Mouse (Mus musculus) stomach, embryonic 14.5 days (tissue): ENCODE measurements around the gene Uroc1. TPM values are rescaled to one million over a fixed set of nuclear protein-coding genes. Genes with fewer than 3 reads are reported as not detected.

Experiments
- ATAC-seq: fragments of 200-750 bp; cut with Nextera tagmentation; 2 replicates; pipeline ENCODE4 v1.8.0; 2017; ENCODE audit warnings: low read depth, moderate TSS enrichment; ENCODE audit not compliant: insufficient number of reproducible peaks, insufficient read depth, low FRiP score
- H3K27ac ChIP-seq: fragments of 300-500 bp; sonication (generic); 2 replicates; pipeline ENCODE4 v1.5.1; 2014; ENCODE audit warnings: mild to moderate bottlenecking, low read length, moderate library complexity, mixed read lengths
- H3K27me3 ChIP-seq: fragments of 300-500 bp; sonication (generic); 2 replicates; pipeline ENCODE4 v1.6.1; 2014; ENCODE audit warnings: low read length, control low read depth, mixed read lengths; ENCODE audit not compliant: control insufficient read depth, insufficient read depth
- H3K36me3 ChIP-seq: fragments of 300-500 bp; sonication (generic); 2 replicates; pipeline ENCODE4 v1.6.1; 2014; ENCODE audit warnings: mild to moderate bottlenecking, control low read depth, low read length, moderate library complexity, mixed read lengths; ENCODE audit not compliant: control insufficient read depth, insufficient read depth
- H3K4me1 ChIP-seq: fragments of 300-500 bp; sonication (generic); 2 replicates; pipeline ENCODE4 v1.6.1; 2014; ENCODE audit warnings: low read length, control low read depth, mixed read lengths; ENCODE audit not compliant: control insufficient read depth, insufficient read depth
- H3K4me2 ChIP-seq: fragments of 300-500 bp; sonication (generic); replicated peaks from 2 replicates; pipeline ENCODE4 v1.6.1; 2014; ENCODE audit warnings: low read depth, low read length, control low read depth
- H3K4me3 ChIP-seq: fragments of 300-500 bp; sonication (generic); 2 replicates; pipeline ENCODE4 v1.5.1; 2014; ENCODE audit warnings: low read depth, low read length, control low read depth
- H3K9ac ChIP-seq: fragments of 300-500 bp; sonication (generic); replicated peaks from 2 replicates; pipeline ENCODE4 v1.6.1; 2014; ENCODE audit warnings: low read depth, mild to moderate bottlenecking, control low read depth, low read length, moderate library complexity, mixed read lengths
- H3K9me3 ChIP-seq: fragments of 300-500 bp; sonication (generic); 2 replicates; pipeline ENCODE4 v1.6.1; 2016; ENCODE audit warnings: low read depth, low read length, control low read depth; ENCODE audit not compliant: control insufficient read depth
- WGBS: fragments of 180-500 bp; shearing (Covaris S2); extraction: QIAGEN DNeasy Blood & Tissue Kit; methylation state at CpG from one replicate; pipeline ENCODE4 v1.1.7; 2014; 5-methylcytosine and 5-hydroxymethylcytosine counted together
- polyA plus RNA-seq: library from polyadenylated mRNA; unstranded; fragments of >200 nt; fragmentation: Nextera tagmentation; extraction: Ambion mirVana; gene quantifications from 2 replicates; pipeline ENCODE4 v1.2.1, GENCODE M21; 2014

Gene Uroc1
- polyA plus RNA-seq, 1 experiment from 2014 or later: not detected

DNA sequence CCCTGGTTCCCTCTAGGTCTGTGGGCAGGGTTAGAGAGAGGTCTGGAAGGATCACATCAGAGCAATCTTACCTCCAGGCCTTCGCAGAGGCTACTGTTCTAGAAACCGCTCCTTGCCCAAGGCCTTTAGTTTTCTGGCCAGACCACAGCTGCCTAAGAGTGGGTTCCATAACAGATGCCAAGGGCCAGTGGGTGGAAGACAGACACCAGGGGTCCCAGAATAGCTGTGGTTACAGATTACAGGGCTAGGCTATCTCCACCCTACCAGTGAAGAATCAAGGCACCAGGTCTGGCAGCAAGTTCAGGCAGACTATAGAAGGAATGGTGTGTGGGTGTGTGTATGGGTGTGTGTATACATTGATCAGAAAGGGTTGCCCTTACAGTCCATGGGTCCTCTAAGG, 14.1 kb upstream of the Uroc1 start:
- H3K4me1 ChIP-seq: no peaks in the 10 kb centered on the region
- no peaks in the 10 kb centered on the region for H3K27me3 ChIP-seq
- no peaks in the 10 kb centered on the region for H3K36me3 ChIP-seq
- no peak overlapping the region for H3K27ac ChIP-seq
- H3K4me3 ChIP-seq: no peak overlapping the region
- H3K9me3 ChIP-seq: no peaks in the 10 kb centered on the region
- no peak overlapping the region for H3K9ac ChIP-seq
- H3K4me2 ChIP-seq: no peak overlapping the region
- no peak for ATAC-seq
- 98% methylated on average over 2 of the region's 2 CpGs for WGBS

DNA sequence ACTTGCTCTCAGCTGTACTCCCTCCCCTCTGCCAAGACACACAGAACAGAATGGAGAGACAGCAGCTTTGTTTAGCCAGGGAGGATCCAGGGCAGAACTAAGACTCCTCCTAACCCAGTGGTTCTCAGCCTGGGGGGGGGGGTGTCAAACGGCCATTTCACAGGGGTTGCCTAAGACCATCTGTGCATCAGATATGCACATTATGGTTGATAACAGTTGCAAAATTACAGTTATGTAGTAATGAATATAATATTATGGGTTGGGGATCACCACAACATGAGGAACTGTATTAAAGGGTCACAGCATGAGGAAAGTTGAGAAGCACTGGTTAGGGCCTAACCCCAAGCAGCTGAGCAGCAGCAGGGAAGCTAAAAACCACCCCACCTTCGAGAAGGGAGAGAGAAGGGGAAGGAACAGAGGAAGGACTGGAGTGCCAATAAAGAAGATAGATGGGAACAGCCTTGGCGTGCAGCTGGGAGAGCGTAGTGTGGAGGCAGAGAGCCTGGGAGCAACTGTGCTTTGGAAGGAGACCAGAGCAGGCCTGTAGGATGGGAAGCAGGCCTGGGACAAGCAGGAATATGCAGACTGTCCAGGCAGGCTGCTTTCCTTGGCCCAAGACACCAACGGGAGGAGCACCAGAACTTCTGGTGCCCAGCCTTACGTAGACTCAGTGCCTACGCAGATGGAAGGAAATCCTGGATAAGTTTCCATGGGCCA, 13.5 kb upstream of the Uroc1 start:
- 65% methylated on average over 7 of the region's 7 CpGs for WGBS

DNA sequence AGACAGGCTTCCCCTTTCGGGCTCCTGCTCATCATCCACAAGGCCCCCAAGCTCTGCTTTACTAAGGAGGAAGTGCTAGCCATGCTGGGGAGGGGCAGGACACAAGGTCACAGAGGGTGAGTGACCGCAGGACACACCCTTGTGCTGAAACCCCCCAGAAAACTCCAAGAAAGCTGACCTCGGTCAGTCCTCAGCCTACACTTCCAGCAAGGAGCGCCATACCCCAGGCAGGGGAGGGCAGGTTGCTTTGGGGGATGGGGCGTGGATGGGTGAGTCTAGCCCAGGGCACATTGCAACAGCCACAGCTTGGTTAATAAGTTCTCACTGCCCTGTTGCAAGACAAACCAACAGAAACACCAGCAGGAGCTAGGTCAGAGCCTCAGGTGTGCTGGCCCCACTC, 12.7 kb upstream of the Uroc1 start:
- H3K4me3 ChIP-seq: no peak overlapping the region
- no peaks in the 10 kb centered on the region for H3K9me3 ChIP-seq
- H3K36me3 ChIP-seq: no peaks in the 10 kb centered on the region
- H3K27me3 ChIP-seq: no peaks in the 10 kb centered on the region
- ATAC-seq: no peak
- H3K9ac ChIP-seq: no peak overlapping the region
- H3K4me1 ChIP-seq: no peaks in the 10 kb centered on the region
- no peak overlapping the region for H3K4me2 ChIP-seq
- H3K27ac ChIP-seq: no peak overlapping the region
- 75% methylated on average over 5 of the region's 5 CpGs for WGBS

More for the DNA sequence above, 13.5 kb upstream of the Uroc1 start:
- H3K4me2 ChIP-seq: no peak overlapping the region
- H3K36me3 ChIP-seq: no peaks in the 10 kb centered on the region
- no peaks in the 10 kb centered on the region for H3K9me3 ChIP-seq
- ATAC-seq: no peak
- no peak overlapping the region for H3K9ac ChIP-seq
- no peaks in the 10 kb centered on the region for H3K27me3 ChIP-seq
- H3K27ac ChIP-seq: no peak overlapping the region
- no peaks in the 10 kb centered on the region for H3K4me1 ChIP-seq
- no peak overlapping the region for H3K4me3 ChIP-seq

DNA sequence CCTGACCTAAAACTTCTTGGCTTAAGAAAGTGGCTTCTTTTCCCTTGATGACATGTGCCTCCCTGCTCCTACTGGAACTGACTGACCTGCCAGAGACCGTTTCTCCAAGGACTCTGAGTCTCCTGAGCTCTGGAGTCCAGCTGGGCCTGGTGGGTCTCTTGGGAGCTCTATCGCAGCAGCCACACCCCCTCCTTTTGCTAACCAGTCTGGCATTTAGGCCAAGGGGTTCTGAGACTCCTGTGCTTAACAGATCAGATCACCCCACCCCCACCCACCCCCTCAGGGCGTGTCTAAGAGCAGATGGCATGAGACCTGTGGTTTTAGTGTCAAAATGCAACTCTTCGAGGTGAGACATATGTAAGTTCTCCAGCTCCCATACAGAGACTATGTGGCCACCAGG, 11.3 kb upstream of the Uroc1 start:
- WGBS: 51% methylated on average over 4 of the region's 4 CpGs
- no peak for ATAC-seq
- no peak overlapping the region for H3K4me3 ChIP-seq
- H3K9me3 ChIP-seq: no peaks in the 10 kb centered on the region
- no peak overlapping the region for H3K4me2 ChIP-seq
- H3K27ac ChIP-seq: no peak overlapping the region
- H3K27me3 ChIP-seq: no peaks in the 10 kb centered on the region
- H3K36me3 ChIP-seq: no peaks in the 10 kb centered on the region
- no peaks in the 10 kb centered on the region for H3K4me1 ChIP-seq
- H3K9ac ChIP-seq: no peak overlapping the region

GRCm38 (mm10) chr6:90324026-90324425, 9.1 kb upstream of the Uroc1 start:
- H3K27me3 ChIP-seq: no peaks in the 10 kb centered on the region
- H3K9me3 ChIP-seq: no peaks in the 10 kb centered on the region
- no peak overlapping the region for H3K4me3 ChIP-seq
- H3K9ac ChIP-seq: no peak overlapping the region
- no peak overlapping the region for H3K4me2 ChIP-seq
- 72% methylated on average over 3 of the region's 3 CpGs for WGBS
- no peaks in the 10 kb centered on the region for H3K4me1 ChIP-seq
- ATAC-seq: peak; percentile 14; the same call in 1 of the 2 replicates
- H3K36me3 ChIP-seq: no peaks in the 10 kb centered on the region
- H3K27ac ChIP-seq: no peak overlapping the region

DNA sequence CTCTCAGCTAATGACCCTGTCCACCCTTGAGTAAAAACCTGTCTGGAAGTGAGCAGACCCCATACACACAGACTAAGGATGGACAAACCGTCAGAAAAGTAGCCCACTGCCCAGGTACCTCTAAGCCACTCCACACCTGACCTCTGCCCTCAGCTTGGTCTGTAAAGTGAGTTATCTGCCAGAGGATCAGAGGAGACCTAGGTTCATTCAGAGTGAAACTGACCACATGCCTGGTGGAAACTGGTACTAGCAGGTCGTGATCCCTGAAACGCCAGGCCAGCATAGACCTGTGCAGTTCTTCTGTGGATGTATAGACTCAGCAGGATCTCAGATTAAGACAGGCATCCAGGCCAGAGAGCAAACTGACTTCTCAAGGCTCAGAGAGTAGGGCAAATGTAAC, 8.6 kb upstream of the Uroc1 start:
- Histone ChIP-seq H3K4me2 (no peak overlapping the region), H3K4me1 (no peaks in the 10 kb centered on the region), H3K27ac (no peak overlapping the region), H3K9ac (no peak overlapping the region), H3K9me3 (no peaks in the 10 kb centered on the region), H3K4me3 (no peak overlapping the region), H3K36me3 (no peaks in the 10 kb centered on the region), H3K27me3 (no peaks in the 10 kb centered on the region)
- no peak for ATAC-seq
- WGBS: 61% methylated on average over 3 of the region's 3 CpGs

- Histone ChIP-seq H3K27me3 (no peaks in the 10 kb centered on the region), H3K4me3 (peak within 1 kb of the TSS; percentile 9; the same call in 1 of the 2 replicates), H3K4me2 (peak within 1 kb of the TSS; percentile 40), H3K36me3 (no peaks in the 10 kb centered on the region), H3K4me1 (no peaks in the 10 kb centered on the region), H3K27ac (no peak within 1 kb of the TSS), H3K9ac (no peak within 1 kb of the TSS), H3K9me3 (no peaks in the 10 kb centered on the region)
- WGBS: 2% methylated on average over 22 of the region's 22 CpGs
- no peak for ATAC-seq
Observed at GRCm38 (mm10) chr6:90324991-90325390, 8.1 kb upstream of the Uroc1 start, which contains the start of gene Chst13. TSS of gene Chst13 (minus strand) at chr6:90325185.

DNA sequence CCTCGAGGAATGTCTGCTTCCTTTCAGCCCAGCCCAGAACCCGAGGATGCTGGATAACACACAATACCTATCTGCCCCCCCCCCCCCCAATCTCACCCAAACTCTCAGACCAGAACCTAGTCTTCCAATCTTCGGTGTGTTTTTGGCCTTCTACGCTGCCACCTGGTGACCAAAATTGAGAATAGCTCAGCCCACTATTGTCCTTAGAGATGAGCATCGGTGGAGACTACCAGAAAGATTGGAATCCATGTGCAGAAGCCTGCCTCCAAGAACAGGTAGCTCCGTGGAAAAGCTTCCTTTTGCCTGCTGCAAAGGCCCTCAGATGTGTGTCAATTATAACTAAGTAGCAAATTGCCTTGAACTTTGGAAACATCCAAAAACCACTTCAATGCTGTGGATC, 5.4 kb upstream of the Uroc1 start:
- no peak overlapping the region for H3K4me2 ChIP-seq
- H3K9ac ChIP-seq: no peak overlapping the region
- H3K36me3 ChIP-seq: no peaks in the 10 kb centered on the region
- no peak overlapping the region for H3K4me3 ChIP-seq
- no peaks in the 10 kb centered on the region for H3K9me3 ChIP-seq
- no peaks in the 10 kb centered on the region for H3K4me1 ChIP-seq
- H3K27me3 ChIP-seq: no peaks in the 10 kb centered on the region
- no peak for ATAC-seq
- WGBS: 23% methylated on average over 6 of the region's 6 CpGs
- no peak overlapping the region for H3K27ac ChIP-seq

DNA sequence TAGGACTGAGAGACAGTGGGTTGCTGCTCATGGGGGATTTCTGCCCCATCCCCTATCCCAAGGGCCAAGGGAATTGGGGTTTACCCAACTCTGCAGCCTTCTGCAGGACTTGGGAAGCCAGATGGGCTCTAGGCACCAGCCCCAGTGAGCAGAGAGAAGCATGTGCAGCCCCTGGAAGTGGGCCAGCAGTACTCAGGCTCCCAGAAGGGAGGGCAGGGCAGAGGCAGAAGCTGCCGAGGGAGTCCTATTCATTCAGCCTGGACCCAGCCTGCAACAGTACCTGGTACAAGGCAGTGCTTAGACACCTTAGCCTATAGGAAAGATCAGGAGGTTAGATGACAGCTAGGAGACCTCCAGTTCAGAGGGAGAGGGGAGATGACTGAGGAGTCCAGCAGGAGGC, 3.1 kb upstream of the Uroc1 start:
- Histone ChIP-seq H3K27ac (no peak overlapping the region), H3K27me3 (no peaks in the 10 kb centered on the region)
- ATAC-seq: no peak

More for the DNA sequence above, 3.1 kb upstream of the Uroc1 start:
- Histone ChIP-seq H3K9ac (no peak overlapping the region), H3K9me3 (no peaks in the 10 kb centered on the region), H3K36me3 (no peaks in the 10 kb centered on the region), H3K4me2 (no peak overlapping the region), H3K4me3 (no peak overlapping the region), H3K4me1 (no peaks in the 10 kb centered on the region)
- WGBS: 21% methylated on average over 1 of the region's 1 CpGs
